ENCODE assay signal across 15 mouse cellular contexts in the genomic region with DNA sequence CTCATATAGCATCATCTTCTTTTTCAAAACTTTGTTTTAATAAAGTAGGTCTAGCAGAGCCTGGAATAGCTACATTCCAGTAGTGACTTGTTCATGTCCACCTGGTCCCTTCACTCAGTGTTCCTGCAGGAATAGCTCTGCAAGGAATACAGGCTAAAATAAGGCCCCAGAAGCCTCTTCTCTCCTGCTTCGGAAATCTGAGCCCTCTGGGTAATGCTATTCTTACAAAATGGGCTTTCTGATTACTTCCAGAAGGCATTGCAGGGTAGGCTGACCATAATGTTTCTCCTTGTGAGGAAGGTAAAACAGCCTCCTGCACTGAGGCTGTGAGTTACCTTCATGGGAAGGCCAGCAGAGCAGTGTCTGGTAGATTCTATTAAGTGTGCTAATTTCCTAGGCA.
DNase-seq lines count a peak whose midpoint lies in the region; ATAC-seq and TF ChIP-seq lines count a peak whose summit lies in the region.
"Had no signal": no experiment of that assay in that cellular context is flagged by ENCODE, and none has a peak within 500 bp of the region (broad histone marks: within the 10 kb centered on the region; RNA-seq: fewer than 3 reads in every experiment).

No protein-coding gene starts in this region.

- 70% methylated on average over 1 of the region's 1 CpGs for WGBS in intestine, embryonic 14.5 days
- WGBS in intestine, embryonic 16.5 days, result 66% methylated on average over 1 of the region's 1 CpGs
- WGBS in heart, postnatal 0 days, result 21% methylated on average over 1 of the region's 1 CpGs
- 71% methylated on average over 1 of the region's 1 CpGs for WGBS in stomach, embryonic 16.5 days

- H3K27me3 ChIP-seq in intestine, embryonic 14.5 days (replicated peaks; ENCODE audit: control insufficient read depth, insufficient read depth, low read length), result no peaks in the 10 kb centered on the region
- no peaks in the 10 kb centered on the region for H3K27me3 ChIP-seq in intestine, embryonic 16.5 days (replicated peaks; ENCODE audit: control insufficient read depth, insufficient read depth, low read length)
- H3K27me3 ChIP-seq in heart, postnatal 0 days (ENCODE audit: control insufficient read depth, insufficient read depth, low read length), result no peaks in the 10 kb centered on the region
- H3K27me3 ChIP-seq in stomach, embryonic 16.5 days (ENCODE audit: control insufficient read depth, insufficient read depth, low read length), result no peaks in the 10 kb centered on the region
- H3K27me3 ChIP-seq: forebrain, embryonic 12.5 days had no signal

- peak; percentile 66 for DNase-seq in gastrocnemius, adult 18-20 months (ENCODE audit: low spot score)
- DNase-seq in gastrocnemius, postnatal 10 days, result no peak
- DNase-seq in intestine, embryonic 14.5 days (ENCODE audit: low spot score), result no peak
- DNase-seq in heart, postnatal 0 days (ENCODE audit: low spot score), result no peak
- no peak for DNase-seq in cerebellum, postnatal 14 days
- no peak for DNase-seq in ovary, adult 18-20 months (ENCODE audit: low spot score)
- DNase-seq: cerebellum, postnatal 25 days; kidney, adult 11 months; lung, adult 2 months had no signal

- no peaks in the 10 kb centered on the region for H3K36me3 ChIP-seq in intestine, embryonic 14.5 days (ENCODE audit: control insufficient read depth, insufficient read depth, low read length)
- H3K36me3 ChIP-seq in intestine, embryonic 16.5 days (ENCODE audit: control insufficient read depth, insufficient read depth, low read length), result no peaks in the 10 kb centered on the region
- no peaks in the 10 kb centered on the region for H3K36me3 ChIP-seq in heart, postnatal 0 days (replicated peaks; ENCODE audit: control insufficient read depth, insufficient read depth, low read length)
- H3K36me3 ChIP-seq in stomach, embryonic 16.5 days (ENCODE audit: control insufficient read depth, insufficient read depth, low read length), result no peaks in the 10 kb centered on the region
- H3K36me3 ChIP-seq: forebrain, embryonic 12.5 days; G1E had no signal

- H3K4me1 ChIP-seq in intestine, embryonic 14.5 days (replicated peaks; ENCODE audit: control insufficient read depth, insufficient read depth, low read length), result no peaks in the 10 kb centered on the region; the same call in 1 of the 2 replicates
- 0 out of 2 replicates have a peak, but pooled peaks cover 4% of the 10 kb centered on the region for H3K4me1 ChIP-seq in intestine, embryonic 16.5 days (ENCODE audit: control insufficient read depth, insufficient read depth, low read length)
- H3K4me1 ChIP-seq in heart, postnatal 0 days (ENCODE audit: control insufficient read depth, insufficient read depth), result 0 out of 2 replicates have a peak, but pooled peaks cover 13% of the 10 kb centered on the region
- peaks cover 11% of the 10 kb centered on the region for H3K4me1 ChIP-seq in stomach, embryonic 16.5 days (ENCODE audit: control insufficient read depth, insufficient read depth, low read length)

- H3K9ac ChIP-seq in intestine, embryonic 14.5 days (ENCODE audit: low read length), result no peak overlapping the region
- no peak overlapping the region for H3K9ac ChIP-seq in intestine, embryonic 16.5 days (ENCODE audit: low read depth, low read length)
- peak overlapping the region; percentile 32; the same call in 1 of the 2 replicates for H3K9ac ChIP-seq in heart, postnatal 0 days (replicated peaks; ENCODE audit: low read depth, low read length)
- H3K9ac ChIP-seq in stomach, embryonic 16.5 days (ENCODE audit: low read length), result no peak overlapping the region
- H3K9ac ChIP-seq: forebrain, embryonic 12.5 days had no signal

- no peak overlapping the region for H3K27ac ChIP-seq in intestine, embryonic 14.5 days (ENCODE audit: low read depth)
- no peak overlapping the region for H3K27ac ChIP-seq in intestine, embryonic 16.5 days (ENCODE audit: low read length)
- peak overlapping the region; percentile 83 for H3K27ac ChIP-seq in heart, postnatal 0 days (ENCODE audit: low read depth)
- 0 out of 2 replicates have a peak overlapping the region, but pooled peaks have one; percentile 15 for H3K27ac ChIP-seq in stomach, embryonic 16.5 days (ENCODE audit: low read length)
- H3K27ac ChIP-seq: forebrain, embryonic 12.5 days; layer of hippocampus, adult 2 months had no signal

- no peak for TF ChIP-seq EP300 in heart, postnatal 0 days (IDR thresholded peaks at IDR 0.05; ENCODE audit: low read depth)

- no peak for TF ChIP-seq CTCF in heart, postnatal 0 days (IDR thresholded peaks at IDR 0.05; ENCODE audit: low read depth)

- no peak overlapping the region for H3K4me3 ChIP-seq in intestine, embryonic 14.5 days (ENCODE audit: low read depth, low read length)
- no peak overlapping the region for H3K4me3 ChIP-seq in intestine, embryonic 16.5 days (ENCODE audit: low read length)
- H3K4me3 ChIP-seq in heart, postnatal 0 days (ENCODE audit: low read depth, low read length), result peak overlapping the region; percentile 34
- H3K4me3 ChIP-seq in stomach, embryonic 16.5 days (replicated peaks; ENCODE audit: low read length), result no peak overlapping the region
- H3K4me3 ChIP-seq: forebrain, embryonic 12.5 days; layer of hippocampus, adult 2 months; megakaryocyte, embryonic 14.5 days had no signal

- no peak for ATAC-seq in intestine, embryonic 14.5 days (replicated peaks; ENCODE audit: low FRiP score, low TSS enrichment, low read depth)
- ATAC-seq in intestine, embryonic 16.5 days, result no peak
- ATAC-seq in heart, postnatal 0 days (ENCODE audit: insufficient read depth, low read depth), result 0 out of 2 replicates have a peak, but pooled peaks have one; percentile 18
- no peak for ATAC-seq in stomach, embryonic 16.5 days (ENCODE audit: insufficient read depth, low FRiP score)

- peak overlapping the region; percentile 33; the same call in 1 of the 2 replicates for H3K4me2 ChIP-seq in intestine, embryonic 14.5 days (ENCODE audit: low read length)
- H3K4me2 ChIP-seq in intestine, embryonic 16.5 days (ENCODE audit: low read depth, low read length), result no peak overlapping the region
- peak overlapping the region; percentile 72 for H3K4me2 ChIP-seq in heart, postnatal 0 days (ENCODE audit: low read depth, low read length)
- 0 out of 2 replicates have a peak overlapping the region, but pooled peaks have one; percentile 0 for H3K4me2 ChIP-seq in stomach, embryonic 16.5 days (ENCODE audit: low read depth, low read length)
- H3K4me2 ChIP-seq: forebrain, embryonic 12.5 days had no signal

- no peaks in the 10 kb centered on the region for H3K9me3 ChIP-seq in intestine, embryonic 14.5 days (ENCODE audit: control insufficient read depth, low read length)
- H3K9me3 ChIP-seq in intestine, embryonic 16.5 days (ENCODE audit: control insufficient read depth, low read length), result no peaks in the 10 kb centered on the region
- H3K9me3 ChIP-seq in heart, postnatal 0 days (replicated peaks; ENCODE audit: control insufficient read depth, low read length), result no peaks in the 10 kb centered on the region
- H3K9me3 ChIP-seq in stomach, embryonic 16.5 days (replicated peaks; ENCODE audit: control insufficient read depth, low read length), result no peaks in the 10 kb centered on the region
- H3K9me3 ChIP-seq: forebrain, embryonic 12.5 days; megakaryocyte, embryonic 14.5 days had no signal

Comparison
In these comparisons a context has a peak if more than half of its experiments do, and no peak if none do; other contexts are left out.
1. H3K27ac ChIP-seq: peak in heart, postnatal 0 days (single experiment) and stomach, embryonic 16.5 days (single experiment); none in intestine, embryonic 14.5 days (single experiment) and intestine, embryonic 16.5 days (single experiment).